Mouse (Mus musculus): ENCODE results near the gene Asb14.
"Not testable (repeated sequence)": the region's sequence is repeated elsewhere in the genome, so short reads cannot be mapped to it uniquely, and the experiment has no call there.

Asb14 gene

DNA sequence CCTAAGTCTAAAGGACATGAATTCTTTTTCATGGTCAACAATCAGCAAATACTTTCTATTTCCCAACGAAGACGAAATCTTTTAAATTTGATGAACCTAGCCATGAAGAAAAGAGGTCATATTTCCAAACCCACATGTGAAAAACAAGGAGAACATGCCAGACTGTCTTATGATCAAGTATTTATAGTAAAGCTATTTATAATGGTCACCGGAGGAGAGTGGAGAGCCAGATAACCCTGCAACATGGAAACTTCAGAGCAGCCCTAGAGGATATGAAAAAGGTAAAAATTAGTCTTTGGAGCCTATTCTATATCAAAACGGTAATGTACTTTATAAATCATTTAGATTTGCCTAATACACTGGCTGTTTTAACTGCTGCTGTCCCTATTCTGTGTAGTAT, at the start of gene Asb14:
TSS of gene Asb14 (plus strand) at position 166 of the 400 bp plus-strand sequence.
- no peak for DNase-seq (ENCODE audit: low spot score)

DNA sequence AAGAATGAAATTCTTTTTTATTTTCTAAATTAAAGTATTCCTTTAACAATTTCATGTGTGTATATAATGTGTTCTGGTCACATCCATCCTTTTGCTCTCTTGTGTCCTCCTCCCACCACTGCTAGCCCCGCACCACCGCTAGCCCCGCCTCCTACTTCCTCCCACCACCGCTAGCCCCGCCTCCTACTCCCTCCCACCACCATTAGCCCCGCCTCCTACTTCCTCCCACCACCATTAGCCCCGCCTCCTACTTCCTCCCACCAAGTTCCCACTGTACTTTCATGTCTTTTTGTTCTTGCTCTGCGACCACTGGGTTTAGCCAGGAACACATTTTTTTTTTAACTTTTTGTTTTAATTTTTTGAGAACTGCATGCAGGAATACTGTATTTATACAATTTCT, 41.3 kb upstream of the Asb14 start:
- no peak for DNase-seq (ENCODE audit: low spot score)

DNA sequence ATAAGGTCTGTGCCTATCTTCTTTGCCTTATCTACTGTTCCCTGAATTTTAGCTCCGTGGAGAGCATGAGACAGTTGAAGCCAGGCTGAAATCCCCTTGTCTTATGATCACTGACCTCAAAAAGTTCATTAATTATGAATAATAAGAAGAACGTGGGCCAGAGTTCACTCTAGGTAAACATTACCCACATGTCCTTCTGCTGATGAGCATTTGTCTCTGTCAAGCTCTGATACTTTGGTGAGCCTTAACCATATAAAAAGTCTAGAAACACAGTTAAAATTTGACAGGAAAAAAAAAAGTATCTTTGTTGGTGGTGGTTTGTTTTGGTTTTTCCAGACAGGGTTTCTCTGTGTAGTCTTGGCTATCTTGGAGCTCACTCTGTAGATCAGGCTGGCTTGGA, 40.3 kb upstream of the Asb14 start:
- DNase-seq (ENCODE audit: low spot score) = no peak

DNA sequence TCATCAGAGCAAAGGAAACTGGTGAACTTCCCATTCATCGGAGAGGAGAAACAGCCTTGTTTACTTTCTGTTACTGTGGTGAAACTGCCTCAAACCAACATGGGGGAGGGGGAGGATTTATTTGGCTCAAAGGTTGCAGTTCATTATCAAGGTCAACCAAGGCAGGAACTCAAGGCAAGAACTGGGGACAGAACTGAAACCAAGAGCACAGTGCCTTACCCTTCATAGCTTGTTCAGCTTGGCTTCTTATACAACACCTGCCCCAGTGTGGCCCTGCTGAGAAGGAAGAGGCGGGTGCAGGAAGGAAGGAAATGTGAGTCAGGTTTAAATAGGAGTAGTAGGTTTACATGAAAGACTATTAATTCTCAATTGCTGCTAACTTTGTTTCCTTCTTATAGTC, 36.0 kb upstream of the Asb14 start:
- DNase-seq (ENCODE audit: low spot score) = no peak

DNA sequence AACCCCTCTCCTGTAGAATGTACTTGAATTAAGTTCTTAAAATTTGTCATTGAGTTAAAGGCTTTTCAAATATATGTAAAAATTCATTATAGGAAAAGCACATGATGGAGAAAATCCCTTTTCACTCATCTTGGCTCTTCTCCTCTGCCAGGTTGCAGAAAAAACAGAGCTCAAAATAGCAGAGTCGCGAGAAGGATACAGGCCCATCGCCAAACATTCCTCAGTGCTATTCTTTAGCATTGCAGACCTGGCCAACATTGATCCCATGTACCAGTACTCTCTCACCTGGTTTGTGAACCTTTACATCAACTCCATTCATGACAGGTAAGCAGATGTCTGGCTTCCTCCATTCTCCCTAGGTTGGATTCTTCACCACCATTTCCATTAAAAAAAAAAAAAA, 35.3 kb upstream of the Asb14 start:
- no peak for DNase-seq (ENCODE audit: low spot score)

DNA sequence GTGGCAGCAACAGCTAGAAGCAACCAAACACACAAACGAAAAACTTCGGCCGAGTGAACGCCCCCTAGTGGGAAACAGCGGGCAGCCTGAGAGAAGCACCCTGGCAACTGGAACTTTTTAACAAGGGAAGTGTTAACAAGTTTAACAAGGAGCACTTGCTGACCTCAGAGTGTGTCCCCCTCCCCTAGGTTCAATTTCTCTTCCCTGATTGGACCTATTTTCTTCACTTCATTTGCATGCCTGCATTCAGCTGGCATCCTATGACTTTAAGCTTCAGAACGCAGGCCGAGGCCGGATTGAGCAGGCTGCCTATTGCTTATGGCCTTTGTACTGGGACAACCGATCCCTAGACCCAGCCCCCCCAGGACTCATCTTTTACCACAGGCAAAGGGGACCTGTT, 27.0 kb upstream of the Asb14 start:
- DNase-seq (ENCODE audit: low spot score) = no peak

DNA sequence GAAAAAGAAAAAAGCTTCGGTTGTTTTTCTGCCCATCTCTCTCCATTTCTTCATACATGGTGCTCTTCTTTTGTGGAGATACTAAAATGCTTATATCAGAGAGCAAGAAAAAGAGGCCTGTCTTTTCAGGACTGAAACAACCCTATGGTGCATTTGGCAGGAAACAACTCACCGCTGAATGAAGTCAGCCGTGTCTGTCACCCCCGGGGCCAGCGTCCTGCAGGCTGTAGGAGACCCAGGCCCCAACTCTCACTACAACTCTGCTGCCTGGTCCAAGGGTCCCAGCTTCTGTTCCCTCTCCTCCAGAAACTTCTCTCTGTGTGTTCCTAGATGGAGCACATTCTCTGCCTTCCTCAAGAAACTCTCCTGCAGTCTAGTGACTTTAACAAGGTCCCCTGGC, 26.1 kb upstream of the Asb14 start:
- DNase-seq (ENCODE audit: low spot score) = no peak

DNA sequence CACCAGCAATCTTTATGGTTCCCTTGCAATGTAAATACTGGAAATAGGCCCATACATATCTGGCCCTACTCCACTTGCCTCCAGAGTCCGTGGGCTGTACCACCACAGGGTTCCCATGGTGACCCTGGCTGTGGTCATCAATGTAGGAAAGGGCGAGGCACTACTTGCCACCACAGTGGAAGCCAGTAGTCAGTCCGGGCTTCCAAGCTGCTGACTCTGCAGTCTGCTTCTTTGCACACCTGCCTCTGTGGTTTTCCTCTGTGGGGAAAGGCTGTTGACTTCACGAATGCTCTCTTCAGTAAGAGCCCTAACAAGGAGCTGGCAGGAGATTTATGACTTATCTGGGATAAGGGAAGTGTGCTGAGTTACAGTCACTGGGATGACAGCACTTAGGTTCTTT, 15.6 kb upstream of the Asb14 start:
- DNase-seq (ENCODE audit: low spot score) = no peak

DNA sequence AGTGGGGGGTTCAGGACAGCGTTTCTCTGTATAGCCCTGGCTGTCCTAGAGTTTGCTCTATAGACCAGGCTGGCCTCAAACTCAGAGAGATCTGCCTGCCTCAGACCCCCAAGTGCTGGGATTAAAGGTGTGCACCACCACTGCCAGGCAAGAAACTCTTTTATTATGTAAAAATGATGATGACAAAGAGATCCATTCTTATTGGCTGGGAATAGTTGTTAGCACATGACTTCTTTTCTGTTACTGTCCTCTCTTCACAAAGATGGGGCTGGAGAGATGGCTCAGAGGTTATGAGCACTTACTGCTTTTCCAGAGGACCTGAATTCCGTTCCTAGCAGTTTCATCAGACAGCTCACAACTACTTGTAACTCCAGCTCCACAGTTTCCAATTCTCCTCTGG, 14.4 kb upstream of the Asb14 start:
- DNase-seq (ENCODE audit: low spot score) = no peak

DNA sequence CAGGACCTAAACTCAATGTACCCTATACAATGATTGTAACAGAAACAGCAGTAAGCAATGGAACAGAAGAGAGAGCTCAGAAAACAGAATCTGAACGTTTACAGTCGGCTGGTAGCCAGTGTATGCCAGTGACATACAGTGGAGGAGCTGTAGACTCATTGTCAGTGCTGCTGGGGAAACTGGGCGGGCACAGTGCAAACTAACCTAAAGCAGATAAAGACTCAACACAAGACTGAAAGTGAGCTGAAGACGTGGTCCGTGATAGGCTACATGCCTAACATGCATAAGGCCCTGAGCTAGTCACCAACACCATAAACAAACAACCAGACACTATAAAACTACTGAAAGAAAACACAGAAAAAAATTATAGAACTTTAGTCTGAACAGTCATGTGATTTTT, 12.7 kb upstream of the Asb14 start:
- DNase-seq (ENCODE audit: low spot score) = no peak

DNA sequence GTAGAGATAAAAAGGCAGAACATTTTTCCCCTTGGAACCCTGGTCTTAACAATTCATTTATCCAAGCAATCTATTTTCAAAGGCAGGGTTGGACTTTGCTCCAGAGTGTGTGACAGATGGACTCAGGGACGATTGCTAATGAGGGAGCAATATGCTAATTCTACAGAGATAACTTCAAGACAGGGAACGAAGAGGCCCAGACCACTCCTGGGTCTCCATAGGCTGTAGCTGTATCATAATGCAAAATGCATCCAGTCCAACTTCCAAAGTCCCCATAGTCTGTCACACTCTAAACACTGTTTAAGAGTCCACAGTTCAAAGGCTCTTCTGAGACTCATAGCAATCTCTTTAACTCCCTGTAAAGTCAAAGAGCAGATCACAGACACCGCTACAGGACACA, 7.1 kb upstream of the Asb14 start:
- no peak for DNase-seq (ENCODE audit: low spot score)

DNA sequence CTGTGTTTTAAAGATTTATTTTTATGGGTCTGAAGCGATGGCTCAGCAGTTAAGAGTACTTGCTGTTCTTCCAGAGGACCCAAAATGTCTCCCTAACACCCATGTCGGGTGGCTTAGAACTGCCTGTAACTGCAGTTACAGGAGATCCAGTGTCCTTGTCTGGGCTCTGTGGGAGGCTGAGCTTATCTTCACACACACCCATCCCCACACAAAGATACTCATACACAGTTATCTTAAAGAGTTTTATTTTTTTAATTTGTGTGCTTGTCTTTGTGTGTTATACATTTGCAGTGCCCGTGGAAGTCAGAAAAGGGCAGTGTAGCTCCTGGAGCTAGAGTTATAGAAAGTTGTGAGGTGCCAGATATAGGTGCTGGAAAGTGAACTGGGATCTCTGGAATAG, 3.6 kb upstream of the Asb14 start:
- no peak for DNase-seq (ENCODE audit: low spot score)

DNA sequence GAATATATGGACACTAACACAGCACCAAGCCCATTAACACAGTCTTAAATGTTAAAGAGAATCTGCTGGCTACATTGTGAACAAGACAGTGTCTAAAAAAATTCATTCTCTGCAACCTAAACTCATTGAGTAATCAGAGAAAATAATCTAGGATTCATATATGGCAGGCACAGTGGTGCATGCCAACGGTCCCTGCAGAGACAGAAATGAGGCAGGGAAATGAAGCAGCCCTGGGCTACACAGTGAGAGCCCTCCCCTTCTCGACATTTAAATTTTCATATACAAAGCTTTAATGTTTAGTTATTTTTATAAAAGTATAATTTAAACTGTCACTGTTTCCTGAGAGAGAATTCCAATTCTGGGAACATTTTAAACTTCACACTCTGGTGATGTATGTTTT, 5.1 kb downstream of the Asb14 start:
- DNase-seq (ENCODE audit: low spot score) = no peak

DNA sequence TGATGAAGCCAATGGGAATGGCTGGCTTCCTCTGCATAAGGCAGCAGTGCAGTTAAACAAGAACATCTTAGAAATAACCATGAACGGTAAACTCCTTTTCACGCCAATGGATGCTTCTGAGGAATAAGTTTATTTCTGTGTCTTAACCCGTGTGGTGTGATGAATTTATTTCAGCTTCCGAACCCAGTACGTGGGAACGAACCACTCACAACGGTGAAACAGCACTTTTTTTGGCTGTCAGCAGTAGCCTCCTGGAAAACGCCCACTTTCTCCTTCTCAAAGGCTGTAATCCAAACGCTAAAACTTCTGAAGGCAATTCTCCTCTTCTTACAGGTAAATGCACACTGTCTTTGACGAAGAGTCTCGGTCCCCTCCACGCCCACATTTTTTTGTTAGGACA, 6.5 kb downstream of the Asb14 start:
- no peak for DNase-seq (ENCODE audit: low spot score)

DNA sequence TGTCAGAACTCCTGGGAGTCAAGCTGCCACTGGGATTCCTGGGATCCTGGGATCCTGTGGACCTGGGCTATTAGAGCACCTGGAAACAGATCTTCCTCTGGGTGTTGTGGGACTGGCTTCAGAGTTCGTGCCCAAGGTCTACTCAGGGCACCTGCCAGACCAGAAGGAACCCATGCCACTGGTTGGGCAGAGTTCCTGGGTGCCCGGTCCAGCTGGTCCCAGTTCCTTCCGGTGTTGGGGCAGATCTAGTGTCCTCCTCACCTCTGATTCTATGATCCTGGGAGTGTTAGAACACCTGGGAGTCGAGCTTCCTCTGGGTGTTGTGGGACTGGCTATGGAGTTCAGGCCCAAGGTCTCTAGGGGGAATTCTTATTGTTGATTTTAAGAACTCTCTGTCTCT, 13.0 kb downstream of the Asb14 start:
- DNase-seq (ENCODE audit: low spot score) = no peak

DNA sequence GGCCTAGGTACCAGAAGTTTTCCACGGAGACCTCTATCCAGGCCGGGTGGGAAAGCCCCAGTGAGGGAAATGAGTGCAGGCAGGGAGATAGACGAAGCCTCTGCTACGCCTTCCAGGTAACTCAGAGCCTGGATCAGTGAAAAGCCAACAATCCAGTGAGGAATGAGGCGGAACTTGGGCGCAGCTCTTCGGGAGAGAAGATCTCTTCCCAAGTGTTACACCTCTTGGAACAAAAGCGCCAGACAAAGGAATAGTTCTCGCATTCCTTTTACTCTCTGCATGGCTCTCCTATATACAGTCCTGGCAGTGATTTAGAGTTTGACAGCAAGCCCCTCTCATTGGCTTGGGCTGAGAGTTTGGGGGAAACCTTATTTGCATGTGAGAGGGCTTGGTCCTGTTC, 16.1 kb downstream of the Asb14 start:
- DNase-seq (ENCODE audit: low spot score) = not testable (repeated sequence)

DNA sequence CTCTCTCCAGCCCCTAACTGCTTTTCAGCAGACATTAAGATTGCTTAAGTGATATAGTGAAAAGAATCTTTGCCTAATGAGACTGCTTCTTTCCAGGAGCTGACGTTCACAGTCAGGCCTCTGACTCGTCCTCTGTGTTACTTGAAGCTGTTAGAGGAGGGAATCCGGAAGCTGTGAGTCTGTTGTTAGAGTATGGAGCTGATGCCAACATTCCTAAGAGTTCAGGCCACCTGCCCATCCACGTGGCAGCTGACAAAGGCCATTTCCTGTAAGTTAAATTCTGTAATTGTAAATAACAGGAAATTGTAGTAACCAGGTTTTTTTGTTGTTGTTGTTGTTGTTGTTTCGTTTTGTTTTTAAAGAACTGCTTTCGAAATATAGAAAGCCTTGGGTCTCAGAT, 16.8 kb downstream of the Asb14 start:
- DNase-seq (ENCODE audit: low spot score) = no peak

DNA sequence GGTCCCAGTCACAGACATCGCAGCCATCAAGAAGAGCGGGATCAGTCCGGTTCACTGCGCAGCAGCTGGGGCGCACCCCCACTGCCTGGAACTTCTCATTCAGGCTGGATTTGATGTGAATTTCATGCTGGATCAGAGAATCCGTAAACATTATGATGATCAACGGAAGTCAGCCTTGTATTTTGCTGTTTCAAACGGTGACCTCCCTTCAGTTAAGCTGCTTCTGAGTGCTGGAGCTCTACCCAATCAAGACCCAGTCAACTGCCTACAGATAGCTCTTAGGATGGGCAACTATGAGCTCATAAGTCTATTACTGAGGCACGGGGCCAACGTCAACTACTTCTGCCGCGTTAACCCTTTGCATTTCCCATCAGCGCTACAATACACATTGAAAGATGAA, 17.5 kb downstream of the Asb14 start:
- DNase-seq (ENCODE audit: low spot score) = no peak

DNA sequence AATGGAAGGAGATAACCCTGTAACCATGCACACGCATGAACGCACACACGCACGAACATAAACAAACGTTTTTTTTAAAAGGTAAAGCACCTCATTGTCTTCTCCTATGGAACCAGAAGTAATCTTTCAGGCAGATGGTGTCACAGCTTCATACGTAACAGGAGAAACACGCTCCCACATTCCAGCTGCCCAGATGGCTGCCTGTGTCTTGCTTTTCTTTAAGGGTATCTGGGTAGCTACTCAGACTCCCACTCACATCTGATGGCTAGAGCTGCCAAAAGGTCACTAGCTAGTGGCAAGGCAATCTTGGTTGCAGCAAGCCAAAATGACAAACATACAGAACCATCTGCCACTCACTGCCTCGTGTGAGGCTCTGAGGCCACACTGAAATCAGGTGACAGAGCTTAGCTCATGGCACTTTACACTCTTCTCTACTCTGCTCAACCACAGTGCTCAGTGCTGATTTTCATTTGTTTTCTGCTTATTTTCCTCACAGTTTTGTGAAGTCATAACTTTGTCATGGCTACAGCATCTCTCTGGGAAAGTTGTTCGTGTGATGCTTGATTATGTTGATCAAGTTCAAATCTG, 19.4 kb downstream of the Asb14 start:
- DNase-seq (ENCODE audit: low spot score) = no peak

DNA sequence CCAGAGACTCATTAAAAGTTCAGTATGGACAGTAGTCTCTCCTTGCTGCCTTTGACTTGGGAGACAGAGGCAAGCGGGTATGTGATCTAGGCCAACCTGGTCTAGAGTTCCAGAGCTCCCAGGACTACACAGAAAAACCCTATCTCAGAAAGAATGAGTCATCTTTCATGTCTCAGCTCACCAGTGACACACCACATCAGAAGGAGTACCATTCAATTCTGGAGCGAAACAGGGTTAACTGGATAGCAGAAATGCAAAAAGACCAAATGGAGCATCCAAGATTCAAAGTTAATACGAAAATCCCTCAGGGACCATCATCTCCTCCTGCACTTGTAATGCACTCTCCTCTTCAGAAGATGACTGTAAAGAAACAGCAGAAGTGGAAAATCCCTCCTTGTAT, 25.0 kb downstream of the Asb14 start:
- no peak for DNase-seq (ENCODE audit: low spot score)

DNA sequence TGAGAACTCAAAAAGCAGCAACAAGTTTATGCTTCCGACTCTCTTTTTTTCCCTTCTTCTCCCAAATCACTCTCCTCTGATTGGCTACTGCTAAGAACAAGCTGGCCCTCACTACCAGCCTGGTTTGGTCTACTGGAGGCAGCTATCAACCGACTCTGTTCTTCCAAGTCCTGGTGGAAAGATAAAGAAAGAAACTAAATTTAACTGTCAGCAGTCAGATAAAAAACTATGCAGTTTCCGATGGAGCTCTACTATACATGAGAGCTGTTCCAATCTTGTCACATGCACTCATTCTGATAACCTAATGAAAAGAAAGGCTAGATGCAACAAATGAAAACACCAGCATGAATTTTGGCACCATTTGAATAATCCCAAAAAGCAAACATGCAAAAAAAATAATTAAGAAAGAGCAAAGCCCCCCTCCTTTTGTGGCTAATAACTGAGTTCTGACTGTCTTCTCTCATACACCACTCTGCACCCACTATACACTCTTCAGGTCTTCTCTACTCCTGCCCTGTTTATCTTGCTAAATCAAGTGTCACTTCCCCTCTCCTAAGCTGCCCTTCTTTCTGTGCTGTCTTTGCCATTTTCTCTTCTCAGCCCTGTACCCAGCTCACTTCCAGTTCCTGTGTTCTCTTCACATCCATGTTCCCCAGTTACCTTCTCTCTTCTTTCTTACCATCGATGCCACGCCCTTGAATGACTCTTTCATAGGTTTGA, 29.5 kb downstream of the Asb14 start:
- DNase-seq (ENCODE audit: low spot score) = no peak

DNA sequence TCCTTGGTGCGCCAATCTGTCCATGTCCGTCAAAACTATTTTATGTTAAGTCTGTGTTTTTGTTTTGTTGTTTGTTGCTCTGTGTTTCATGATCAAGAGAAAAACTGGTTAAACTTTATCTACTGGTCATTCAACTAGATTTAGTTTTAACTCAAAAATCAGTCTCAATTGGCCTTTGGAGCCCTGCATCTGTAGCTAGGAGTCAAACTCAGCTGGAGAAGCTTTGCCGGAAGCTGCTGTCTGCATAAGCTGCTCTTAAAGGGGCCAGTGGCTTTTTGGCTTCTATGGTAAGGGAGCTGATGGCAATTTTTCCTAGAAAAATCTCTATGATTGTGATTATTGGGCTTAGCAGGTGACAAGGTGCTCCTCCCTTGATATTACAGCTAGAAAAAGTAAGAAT, 40.5 kb downstream of the Asb14 start:
- no peak for DNase-seq (ENCODE audit: low spot score)

DNA sequence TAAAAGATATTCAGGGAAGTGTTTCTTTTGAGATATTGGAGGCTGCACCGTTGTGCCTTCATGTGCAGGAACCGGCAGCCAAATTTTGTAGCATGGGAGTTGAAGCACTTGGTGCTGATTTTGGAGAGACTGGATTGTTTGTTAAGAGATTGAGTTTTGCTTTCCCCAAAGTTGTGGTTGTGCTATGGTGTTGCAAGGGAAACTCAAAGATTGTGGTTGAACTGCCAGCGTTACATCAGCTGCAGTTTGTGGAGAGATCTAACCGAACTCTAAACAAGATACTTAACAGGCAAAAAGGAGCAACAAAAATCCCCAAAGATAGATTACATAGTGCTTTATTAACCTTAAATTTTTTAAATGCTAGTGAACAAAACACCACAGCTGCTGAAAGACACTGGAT, 41.2 kb downstream of the Asb14 start:
- no peak for DNase-seq (ENCODE audit: low spot score)

DNA sequence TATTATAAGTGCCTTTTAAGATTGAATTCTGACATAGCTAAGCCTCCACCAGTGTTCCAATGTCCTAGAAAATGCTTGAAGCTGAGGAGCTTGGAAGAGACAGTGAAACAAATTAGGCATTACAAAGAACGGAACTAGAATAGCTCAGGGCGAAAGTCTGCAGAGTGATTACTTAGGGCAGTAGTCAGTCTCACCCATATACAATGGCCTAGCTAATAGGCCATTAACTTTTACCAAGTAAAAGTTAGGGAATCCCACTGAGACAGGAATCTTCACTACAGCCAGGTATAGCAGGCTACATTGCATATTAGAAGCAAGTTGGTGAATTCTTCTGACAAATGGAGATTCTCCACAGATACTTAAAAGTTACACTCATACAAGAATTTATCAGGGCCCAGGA, 61.8 kb downstream of the Asb14 start:
- DNase-seq (ENCODE audit: low spot score) = not testable (repeated sequence)

Measured in ovary, postnatal 36 days (tissue).